Mouse (Mus musculus) embryo, embryonic 9.5 days (tissue): Measurements from ENCODE around the gene Nodal.

Experiments
- DNase-seq: peaks from one replicate; pipeline ENCODE4 v3.0.0-alpha.2; 2017; ENCODE audit errors: extremely low spot score

Gene Nodal

DNA sequence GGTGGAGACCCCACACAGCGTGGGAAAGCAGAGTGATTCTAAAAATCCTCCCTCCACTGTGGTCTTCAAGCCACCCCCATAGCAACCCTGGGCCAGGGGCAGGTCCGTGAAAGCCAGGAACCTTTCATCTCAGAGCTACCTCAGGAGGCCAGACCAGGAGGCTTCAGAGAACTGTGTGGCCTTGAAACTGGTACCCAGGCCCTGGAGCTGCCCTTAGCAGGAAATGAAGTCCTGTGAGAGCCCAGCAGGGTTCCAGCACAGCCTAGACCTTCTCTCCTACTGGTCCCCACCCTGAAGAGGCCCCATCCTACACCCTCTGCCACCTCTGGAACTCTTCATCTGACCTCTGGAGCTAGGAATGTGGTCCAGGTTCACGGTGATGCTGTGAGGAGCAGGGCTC, 19.6 kb upstream of the Nodal start:
- DNase-seq: no peak

DNA sequence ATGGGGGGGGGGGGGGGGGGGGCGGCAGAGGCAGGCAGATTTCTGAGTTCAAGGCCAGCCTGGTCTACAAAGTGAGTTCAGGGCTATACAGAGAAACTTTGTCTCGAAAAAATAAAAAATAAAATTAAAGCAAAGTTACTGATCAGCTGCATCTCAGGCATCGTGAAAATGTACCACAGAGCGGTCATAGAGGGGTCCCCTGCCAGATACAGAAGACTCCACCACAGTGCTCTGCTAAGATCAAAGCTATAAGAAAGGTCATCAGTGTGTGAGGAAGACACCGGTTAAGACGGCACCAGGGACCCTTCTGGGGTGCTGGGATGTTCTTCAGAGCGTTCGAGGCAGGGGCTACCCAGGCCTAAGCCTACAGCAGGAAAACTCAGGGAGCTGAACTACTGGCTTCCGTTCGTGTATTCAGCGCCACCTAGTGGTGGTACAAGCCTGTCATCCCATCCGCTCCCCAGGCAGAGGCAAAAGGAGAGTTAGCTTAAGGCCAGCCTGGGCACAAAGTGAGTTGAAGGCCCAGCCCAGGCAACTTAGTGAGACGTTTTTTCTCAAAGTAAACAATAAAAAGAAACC, 18.5 kb upstream of the Nodal start:
- peak; percentile 83 for DNase-seq

DNA sequence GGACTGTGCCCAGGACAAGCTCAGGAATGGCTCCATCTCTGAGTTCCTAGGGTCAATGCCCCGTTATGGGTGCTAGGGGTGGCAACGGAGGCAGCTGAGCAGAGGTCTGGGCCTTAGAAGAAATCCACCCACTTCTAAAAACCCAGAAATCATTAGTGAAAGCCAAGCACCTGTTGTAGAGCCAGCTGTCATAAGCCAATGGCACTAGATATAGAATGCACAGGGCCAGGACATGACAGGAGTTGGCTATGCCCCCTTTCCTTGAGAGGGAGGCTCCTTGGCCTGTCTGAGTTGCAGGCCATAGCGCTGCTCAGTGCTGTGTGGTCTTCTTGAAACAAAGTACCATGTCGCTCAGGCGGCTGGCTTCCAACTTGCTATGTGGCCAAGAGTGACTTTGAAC, 17.4 kb upstream of the Nodal start:
- no peak for DNase-seq

DNA sequence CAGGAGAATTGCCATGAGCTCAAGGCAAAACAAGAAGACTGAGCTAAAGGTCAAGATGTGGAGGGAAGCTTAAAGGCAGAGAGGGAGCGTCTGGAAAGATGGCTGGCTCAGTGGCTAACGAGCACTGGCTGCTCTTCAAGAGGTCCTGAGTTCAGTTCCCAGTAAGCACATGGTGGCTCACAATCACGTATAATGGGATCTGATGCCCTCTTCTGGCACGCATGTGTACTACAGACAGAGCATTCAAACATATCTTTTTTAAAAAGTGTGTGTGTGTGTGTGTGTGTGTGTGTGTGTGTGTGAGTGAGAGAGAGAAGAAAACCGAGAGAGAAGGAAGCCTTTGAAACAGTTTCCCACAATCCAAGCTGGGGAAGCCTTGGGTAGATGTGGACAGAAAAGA, 15.3 kb upstream of the Nodal start:
- no peak for DNase-seq

DNA sequence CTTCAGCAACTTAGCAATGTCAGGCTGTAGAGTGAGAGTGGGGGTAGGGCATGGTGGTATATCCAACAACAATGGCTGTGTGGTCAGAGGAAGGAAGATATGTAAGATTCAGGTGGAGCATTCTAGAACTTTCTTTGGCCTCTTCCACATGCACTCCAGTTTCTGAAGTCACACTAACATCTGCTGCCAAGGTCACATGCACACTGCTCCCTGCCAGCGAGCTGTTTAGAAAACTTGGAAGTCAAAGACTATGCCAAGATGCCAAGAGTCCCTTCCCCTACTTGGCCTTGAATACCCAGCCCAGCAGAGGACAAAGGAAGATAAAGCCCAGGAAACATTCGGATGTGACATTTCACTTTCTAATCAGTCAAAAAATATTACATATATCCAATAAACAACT, 14.9 kb upstream of the Nodal start:
- no peak for DNase-seq

DNA sequence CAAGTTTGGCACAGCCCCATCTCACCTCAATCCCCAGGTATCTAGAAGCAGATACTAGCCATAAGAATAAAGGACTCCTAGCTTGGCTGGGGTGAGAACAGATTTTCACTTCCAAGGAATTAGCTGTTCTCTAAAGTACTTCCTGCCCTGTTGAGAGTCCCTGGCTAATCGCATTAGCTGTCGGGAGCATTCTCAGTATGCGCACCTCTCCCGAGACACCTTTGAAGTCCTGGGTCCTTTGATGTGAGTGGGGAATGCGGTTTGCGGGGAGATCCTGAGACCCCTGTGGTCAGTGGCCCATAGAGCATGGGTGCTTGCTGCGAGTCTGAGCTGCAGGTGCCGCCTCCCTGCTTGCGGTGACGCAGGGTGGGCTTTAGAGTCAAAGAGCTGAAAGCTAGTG, 11.8 kb upstream of the Nodal start:
- no peak for DNase-seq

DNA sequence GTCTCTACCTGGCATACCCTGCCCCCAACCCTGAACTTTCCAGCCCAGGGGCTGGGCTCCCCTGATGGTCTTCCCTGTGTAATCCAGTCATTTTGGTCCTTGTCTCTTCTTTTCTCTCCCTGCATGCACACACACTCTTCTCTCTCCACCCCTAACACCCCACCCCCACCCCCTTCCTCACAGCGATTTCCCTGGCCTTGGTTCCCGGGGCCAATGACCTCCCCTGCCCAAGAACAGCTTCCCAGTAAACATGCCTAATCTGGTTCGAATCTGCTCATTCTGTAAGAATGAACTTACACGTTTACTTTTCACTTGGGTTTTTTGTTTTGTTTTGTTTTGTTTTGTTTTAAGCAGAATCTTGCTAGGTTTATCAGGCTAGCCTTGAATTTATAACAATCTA, 8.0 kb upstream of the Nodal start:
- DNase-seq: no peak

DNA sequence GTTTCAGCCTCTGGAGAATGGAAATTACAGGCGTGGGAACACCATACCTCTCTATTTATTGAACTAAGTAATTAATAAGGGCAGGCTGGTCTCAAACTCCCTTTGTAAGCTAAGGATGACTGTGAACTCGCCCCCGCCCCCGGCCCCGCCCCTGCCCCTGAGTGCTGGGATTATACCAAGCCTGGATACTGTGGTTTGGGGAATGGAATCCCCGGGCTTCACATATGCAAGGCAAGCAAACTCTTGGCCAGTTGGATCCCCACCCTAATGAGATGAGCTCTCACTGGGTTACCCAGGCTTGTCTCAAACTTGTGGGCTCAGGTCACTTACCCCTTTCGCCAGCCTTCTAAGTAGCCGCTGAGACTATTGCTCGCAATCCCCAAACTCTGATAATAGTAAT, 7.6 kb upstream of the Nodal start:
- DNase-seq: no peak

DNA sequence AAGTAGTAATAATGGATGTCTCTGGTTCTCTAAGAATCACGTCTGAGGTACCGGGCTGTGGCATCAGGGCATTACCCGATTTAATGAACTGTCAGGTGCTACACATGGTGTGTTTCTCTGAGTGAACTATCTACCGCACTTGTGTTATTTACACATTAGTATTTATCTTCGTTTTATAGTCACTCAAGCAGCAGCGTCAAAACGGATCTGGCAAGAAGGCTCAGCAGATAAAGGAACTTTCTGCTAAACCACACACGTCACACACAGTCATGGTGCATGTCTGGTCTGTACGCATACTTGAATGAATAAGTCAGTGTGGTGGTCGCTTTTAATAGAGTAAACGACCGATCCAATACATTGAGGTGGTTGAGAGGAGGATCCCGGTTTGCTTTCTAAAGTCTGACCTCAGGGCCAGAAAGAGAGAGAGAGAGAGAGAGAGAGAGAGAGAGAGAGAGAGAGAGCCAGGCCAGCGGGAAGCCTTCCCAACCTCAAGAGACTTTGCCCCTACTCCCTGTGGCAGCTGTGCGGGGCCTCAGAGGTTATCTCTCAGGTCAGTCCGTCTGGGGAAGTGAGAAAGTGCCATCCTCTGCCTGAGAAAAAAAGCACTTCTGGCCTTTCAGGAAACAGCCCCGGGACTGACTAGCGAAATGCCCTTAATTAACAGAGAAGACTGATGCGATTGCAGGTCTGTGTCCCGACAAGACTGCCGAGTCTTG, 4.7 kb upstream of the Nodal start:
- DNase-seq: peak; percentile 54

DNA sequence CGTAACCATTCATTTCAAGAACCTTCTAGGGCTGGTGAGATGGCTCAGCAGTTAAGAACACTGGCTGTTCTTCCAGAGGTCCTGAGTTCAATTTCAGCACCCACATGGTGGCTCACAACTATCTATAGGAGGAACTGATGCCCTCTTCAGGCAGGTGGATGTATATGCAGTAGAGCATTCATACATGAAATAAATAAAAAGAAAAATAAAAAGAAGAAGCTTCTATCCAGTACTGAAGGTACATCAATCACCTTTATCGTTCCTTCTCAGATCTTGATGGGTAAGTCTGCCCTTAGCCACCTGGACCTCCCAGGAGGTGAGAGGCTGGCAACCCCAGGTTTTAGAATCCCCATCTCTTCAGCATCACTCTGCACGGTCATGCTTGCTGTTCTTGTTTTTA, 2.5 kb upstream of the Nodal start:
- DNase-seq: no peak

DNA sequence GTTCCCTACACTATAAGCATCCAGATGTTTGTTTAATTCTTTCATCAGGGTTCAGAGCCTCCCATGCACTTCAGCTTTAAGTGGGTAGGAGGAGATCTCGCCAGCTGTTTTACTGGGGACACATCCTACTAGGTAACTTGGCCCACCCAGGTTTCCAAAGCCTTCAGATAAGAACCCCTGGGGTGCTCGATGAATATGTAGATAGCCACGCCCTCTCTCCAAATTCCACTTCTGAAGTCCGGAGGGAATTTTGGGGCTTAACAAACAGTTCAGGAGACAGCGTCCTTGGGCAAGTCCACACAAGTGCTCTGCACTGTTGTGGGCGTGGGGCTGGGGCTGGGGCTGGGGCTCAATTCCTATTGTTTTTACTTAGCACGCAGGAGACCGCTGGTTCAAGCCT, 1.9 kb upstream of the Nodal start:
- no peak for DNase-seq

DNA sequence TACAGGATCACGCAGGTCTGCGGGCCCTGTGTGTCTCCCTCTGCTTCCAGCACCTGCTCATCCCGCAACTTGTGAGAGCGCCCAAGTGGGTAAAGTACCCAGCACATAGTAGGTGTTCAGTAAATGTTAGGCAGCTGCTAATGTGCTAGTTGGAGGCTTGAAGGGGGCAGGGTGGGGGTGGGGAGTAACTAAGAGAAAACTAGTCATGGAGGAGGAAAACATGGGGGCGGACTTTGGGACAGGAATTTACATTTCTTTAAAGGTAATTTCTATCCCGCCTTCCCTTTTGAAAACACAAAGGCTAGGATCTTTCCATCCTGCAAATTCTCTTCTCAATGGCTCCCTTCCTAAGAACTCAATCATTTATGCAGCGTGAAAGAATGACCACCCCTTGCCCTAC, 1.2 kb upstream of the Nodal start:
- no peak for DNase-seq

DNA sequence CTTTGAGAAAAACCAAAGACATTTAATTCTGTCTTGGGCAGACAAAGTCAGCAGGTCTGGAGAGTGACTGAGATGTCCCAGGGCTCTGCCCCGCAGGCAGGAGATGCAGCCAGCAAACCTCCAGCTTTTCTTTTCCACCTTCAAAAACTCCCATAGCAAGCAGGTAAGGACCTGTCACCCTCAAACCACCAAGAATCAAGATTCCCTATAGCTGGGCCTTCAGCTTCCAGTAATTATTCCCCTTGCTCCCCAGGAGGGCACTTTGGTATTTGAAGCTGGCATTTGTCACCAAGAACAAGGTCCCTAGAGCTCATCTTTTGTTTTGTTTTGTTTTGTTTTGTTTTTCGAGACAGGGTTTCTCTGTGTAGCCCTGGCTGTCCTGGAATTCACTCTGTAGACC, 726 bp upstream of the Nodal start:
- DNase-seq: no peak

DNA sequence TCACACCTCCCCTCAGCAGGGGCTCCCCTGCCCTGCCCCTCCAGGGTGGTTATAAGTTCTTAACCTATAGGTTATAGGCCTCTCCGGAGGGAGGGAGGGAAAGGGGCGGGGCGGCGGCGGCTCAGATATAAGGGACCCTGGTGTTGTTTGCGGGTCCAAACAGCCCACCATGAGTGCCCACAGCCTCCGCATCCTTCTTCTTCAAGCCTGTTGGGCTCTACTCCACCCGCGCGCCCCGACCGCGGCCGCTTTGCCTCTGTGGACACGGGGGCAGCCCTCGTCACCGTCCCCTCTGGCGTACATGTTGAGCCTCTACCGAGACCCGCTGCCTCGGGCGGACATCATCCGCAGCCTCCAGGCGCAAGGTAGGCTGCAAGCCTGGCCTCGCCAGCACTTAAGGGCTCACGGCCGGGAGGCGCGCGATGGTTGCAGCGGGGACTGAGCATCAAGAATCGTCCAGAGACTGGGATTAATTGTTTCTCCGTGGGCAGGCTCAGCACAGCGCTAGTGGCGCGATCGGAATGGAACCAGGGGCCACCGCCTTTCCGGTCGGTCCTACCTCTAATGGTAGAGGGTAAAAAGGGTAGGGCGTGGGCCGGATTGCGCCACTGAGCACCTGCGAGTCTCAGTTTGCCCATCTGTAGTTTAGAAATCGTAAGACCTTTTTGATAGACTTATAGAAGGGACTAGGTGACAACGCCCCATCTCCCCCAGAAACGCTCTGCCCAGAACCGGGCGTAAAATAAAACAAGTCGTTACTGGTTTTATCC, 544 bp downstream of the Nodal start:
- peak; percentile 60 for DNase-seq

DNA sequence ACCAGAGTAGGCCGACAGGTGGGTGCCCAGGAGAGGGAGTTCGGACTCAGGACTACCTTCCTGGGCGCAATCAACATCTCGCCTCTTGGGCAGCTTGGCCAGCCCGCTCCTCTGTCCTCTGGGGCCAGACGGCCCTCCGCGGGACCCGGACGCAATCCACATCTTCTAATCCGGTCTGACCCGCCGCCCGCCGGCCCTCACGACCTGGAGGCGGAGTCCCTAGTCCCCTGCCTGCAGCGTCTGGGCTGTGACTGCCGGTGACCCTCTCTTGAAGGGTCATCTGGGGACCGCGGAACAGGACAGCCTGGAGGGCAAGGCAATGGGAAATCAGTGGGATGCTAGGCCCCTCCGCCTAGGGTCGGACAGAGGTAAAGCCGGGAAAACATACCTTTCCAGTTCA, 1.4 kb downstream of the Nodal start:
- DNase-seq: peak; percentile 38

DNA sequence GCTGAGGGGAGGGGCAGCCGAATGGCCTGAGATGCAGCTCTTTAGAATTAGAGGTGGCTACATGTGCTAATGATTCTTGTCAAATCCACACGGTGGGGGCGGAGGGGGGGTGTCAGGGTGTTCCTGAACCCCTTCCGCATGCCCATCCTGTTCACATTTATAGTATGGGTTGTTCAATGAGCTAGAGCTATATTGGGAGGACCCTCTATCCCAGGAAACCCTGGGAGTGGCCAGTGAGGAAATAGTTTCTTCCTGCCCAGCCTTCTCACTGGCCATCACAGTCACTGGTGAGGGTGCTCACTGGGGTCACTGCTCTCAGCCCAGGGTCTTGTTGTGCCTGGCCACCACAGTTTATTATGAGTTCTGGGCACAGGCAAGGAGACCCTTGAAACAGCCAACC, 2.2 kb downstream of the Nodal start:
- DNase-seq: no peak

DNA sequence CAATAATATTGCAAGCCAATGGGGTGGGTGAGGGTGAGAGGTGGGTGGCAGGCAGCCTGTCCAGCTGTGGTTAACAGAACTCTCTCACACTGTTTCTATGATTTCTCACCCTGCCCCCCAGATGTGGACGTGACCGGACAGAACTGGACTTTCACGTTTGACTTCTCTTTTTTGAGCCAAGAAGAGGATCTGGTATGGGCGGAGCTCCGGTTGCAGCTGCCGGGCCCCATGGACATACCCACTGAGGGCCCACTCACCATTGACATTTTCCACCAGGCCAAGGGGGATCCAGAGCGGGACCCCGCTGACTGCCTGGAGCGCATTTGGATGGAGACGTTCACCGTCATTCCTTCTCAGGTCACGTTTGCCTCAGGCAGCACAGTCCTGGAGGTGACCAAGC, 5.1 kb downstream of the Nodal start:
- DNase-seq: no peak

DNA sequence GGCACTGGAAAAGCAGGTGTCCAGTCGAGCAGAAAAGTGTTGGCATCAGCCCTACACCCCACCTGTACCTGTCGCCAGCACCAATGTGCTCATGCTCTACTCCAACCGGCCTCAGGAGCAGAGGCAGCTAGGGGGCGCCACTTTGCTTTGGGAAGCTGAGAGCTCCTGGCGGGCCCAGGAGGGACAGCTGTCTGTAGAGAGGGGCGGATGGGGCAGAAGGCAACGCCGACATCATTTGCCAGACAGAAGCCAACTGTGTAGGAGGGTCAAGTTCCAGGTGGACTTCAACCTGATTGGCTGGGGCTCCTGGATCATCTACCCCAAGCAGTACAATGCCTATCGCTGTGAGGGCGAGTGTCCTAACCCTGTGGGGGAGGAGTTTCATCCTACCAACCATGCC, 5.5 kb downstream of the Nodal start:
- DNase-seq: no peak

DNA sequence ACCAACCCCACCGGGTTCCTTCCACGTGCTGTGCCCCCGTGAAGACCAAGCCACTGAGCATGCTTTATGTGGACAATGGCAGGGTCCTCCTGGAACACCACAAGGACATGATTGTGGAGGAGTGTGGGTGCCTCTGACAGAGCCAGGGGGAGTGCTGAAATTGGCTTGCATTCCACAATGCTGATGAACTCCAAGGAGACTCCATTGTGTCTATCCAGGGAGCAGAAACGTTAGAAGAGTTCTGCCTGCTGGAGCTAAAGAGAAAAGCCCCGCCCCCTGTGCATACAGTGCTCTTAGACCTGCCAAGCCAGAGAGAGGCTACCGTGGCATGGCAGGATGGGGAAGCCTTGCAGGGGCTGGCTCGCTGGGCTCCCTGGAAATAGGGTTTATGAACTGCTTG, 6.7 kb downstream of the Nodal start:
- DNase-seq: no peak

DNA sequence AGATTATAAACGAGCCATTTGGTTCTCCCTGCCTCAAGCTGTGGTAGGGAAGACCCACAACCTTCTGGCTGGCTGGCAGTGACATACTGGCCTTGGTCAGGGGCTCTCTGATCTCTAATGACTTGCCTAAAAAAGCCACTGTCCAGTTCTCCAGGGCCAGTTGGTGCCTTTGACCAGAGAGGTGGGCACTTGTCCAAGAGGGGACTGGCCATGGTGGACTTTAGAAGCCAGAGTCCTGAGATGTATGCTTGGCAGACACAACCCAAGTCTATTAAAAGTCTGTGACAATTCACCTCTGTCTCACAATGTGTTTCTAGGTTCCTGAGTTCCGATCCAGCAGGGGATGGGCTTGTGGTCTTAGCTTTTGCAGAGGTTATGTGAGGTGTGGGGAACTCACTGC, 7.3 kb downstream of the Nodal start:
- DNase-seq: no peak

DNA sequence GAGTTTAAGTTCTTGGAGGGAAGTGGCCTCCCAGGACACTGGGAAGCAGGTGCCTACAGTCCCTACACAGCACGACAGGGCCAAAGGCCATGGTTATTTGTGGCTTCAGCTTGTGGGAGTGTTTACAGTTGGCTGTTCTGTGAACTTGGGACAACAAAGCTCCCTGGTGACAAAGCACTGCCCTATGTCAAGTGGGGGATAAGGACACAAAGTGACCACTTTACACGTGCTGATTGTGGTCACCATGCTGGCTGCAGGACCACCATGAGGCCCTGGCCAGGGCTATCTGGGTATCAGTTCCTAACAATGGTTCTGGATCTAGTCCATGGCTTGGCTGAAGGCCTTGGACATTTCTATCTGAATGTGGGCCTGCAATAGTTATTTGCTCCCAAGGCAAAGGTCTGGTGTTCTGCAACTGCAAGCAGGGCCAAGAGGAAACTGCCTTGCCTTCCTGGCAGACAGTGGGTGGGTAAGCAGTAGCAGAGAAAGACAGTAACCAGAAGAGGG, 8.5 kb downstream of the Nodal start:
- no peak for DNase-seq

DNA sequence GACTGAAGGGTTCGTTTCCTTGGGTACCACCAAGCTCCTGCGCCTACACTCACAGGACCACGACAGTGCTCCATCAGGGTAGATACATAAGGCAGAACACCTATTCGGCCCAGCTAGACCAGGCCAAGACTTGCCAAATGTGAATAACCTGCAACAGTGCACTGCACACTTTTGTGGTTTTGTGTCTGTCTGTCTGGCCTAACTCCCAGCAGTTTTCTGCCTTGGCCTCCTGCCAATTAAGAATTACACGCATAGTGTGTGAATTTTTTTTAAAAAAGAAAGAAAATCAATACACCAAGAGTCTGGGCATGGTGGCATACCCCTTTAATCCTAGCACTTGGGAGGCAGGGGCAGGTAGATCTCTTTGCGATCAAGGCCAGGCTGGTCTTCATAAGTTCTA, 10.2 kb downstream of the Nodal start:
- DNase-seq: no peak

DNA sequence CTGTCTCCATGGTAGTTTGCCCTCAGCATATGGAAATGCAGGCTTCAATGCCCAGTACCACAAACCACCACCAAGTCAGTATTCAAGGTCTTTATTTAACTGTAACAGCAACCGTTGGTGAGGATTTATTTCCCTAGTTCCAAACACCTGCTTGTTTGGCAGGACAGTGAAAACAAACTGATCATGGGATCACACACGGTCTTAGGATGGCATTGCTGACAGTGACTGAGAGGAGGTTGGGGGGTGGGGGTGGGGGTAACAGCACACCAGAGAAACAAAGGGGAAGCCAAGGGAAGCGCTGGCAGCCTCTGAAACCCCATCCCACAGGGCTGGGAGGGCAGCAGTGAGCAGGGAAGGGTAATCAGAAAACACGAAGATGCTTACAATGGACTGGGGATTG, 10.6 kb downstream of the Nodal start:
- no peak for DNase-seq
